Mouse (Mus musculus): ENCODE data around the gene Gbgt1. TPM values are rescaled to one million over a fixed set of nuclear protein-coding genes. Genes with fewer than 3 reads are reported as not detected.
"Not testable (repeated sequence)": the region's sequence is repeated elsewhere in the genome, so short reads cannot be mapped to it uniquely, and the experiment has no call there.

Gene Gbgt1
- polyA plus RNA-seq, 1 experiment from 2014 or later: 0.22 TPM

GRCm38 (mm10) chr2:28472011-28472410, 24.7 kb upstream of the Gbgt1 start:
- not testable (repeated sequence) for DNase-seq (ENCODE audit: low spot score); H3K27me3 ChIP-seq (replicated peaks; ENCODE audit: low read depth, poor library complexity, severe bottlenecking); H3K27ac ChIP-seq (replicated peaks); H3K9me3 ChIP-seq; H3K4me3 ChIP-seq
- Histone ChIP-seq H3K4me1 (peaks cover 15% of the 10 kb centered on the region), H3K36me3 (replicated peaks) (peaks cover 49% of the 10 kb centered on the region)
- WGBS: 90% methylated on average over 8 of the region's 8 CpGs

GRCm38 (mm10) chr2:28477993-28478392, 18.7 kb upstream of the Gbgt1 start:
- not testable (repeated sequence) for H3K4me1 ChIP-seq; H3K4me3 ChIP-seq; H3K9me3 ChIP-seq; H3K27ac ChIP-seq (replicated peaks); H3K36me3 ChIP-seq (replicated peaks); DNase-seq (ENCODE audit: low spot score); H3K27me3 ChIP-seq (replicated peaks; ENCODE audit: low read depth, poor library complexity, severe bottlenecking)
- 87% methylated on average over 5 of the region's 5 CpGs for WGBS

GRCm38 (mm10) chr2:28479208-28480204, 17.2 kb upstream of the Gbgt1 start:
- no peak for DNase-seq (ENCODE audit: low spot score)
- Histone ChIP-seq H3K27me3 (replicated peaks; ENCODE audit: low read depth, poor library complexity, severe bottlenecking) (no peaks in the 10 kb centered on the region), H3K36me3 (replicated peaks) (no peaks in the 10 kb centered on the region), H3K4me1 (no peaks in the 10 kb centered on the region), H3K9me3 (no peaks in the 10 kb centered on the region), H3K27ac (replicated peaks) (no peak overlapping the region), H3K4me3 (no peak overlapping the region)
- WGBS: 82% methylated on average over 20 of the region's 20 CpGs

GRCm38 (mm10) chr2:28483861-28484260, 12.8 kb upstream of the Gbgt1 start:
- Histone ChIP-seq H3K27me3 (replicated peaks; ENCODE audit: low read depth, poor library complexity, severe bottlenecking) (no peaks in the 10 kb centered on the region), H3K4me3 (no peak overlapping the region), H3K4me1 (no peaks in the 10 kb centered on the region), H3K36me3 (replicated peaks) (no peaks in the 10 kb centered on the region), H3K9me3 (no peaks in the 10 kb centered on the region), H3K27ac (replicated peaks) (no peak overlapping the region)
- no peak for DNase-seq (ENCODE audit: low spot score)
- WGBS: 67% methylated on average over 2 of the region's 2 CpGs

GRCm38 (mm10) chr2:28494521-28494920, 2.2 kb upstream of the Gbgt1 start:
- DNase-seq (ENCODE audit: low spot score): no peak
- no peak overlapping the region for H3K4me3 ChIP-seq
- 0 out of 2 replicates have a peak, but pooled peaks cover 3% of the 10 kb centered on the region for H3K9me3 ChIP-seq
- peaks cover 10% of the 10 kb centered on the region for H3K4me1 ChIP-seq
- H3K27me3 ChIP-seq (replicated peaks; ENCODE audit: low read depth, poor library complexity, severe bottlenecking): no peaks in the 10 kb centered on the region
- H3K36me3 ChIP-seq (replicated peaks): no peaks in the 10 kb centered on the region
- WGBS: 89% methylated on average over 2 of the region's 2 CpGs
- no peak overlapping the region for H3K27ac ChIP-seq (replicated peaks)

GRCm38 (mm10) chr2:28495207-28495756, 1.4 kb upstream of the Gbgt1 start:
- peaks cover 10% of the 10 kb centered on the region for H3K4me1 ChIP-seq
- DNase-seq (ENCODE audit: low spot score): no peak
- no peaks in the 10 kb centered on the region for H3K27me3 ChIP-seq (replicated peaks; ENCODE audit: low read depth, poor library complexity, severe bottlenecking)
- no peak overlapping the region for H3K4me3 ChIP-seq
- no peak overlapping the region for H3K27ac ChIP-seq (replicated peaks)
- WGBS: 83% methylated on average over 14 of the region's 14 CpGs
- no peaks in the 10 kb centered on the region for H3K36me3 ChIP-seq (replicated peaks)
- 0 out of 2 replicates have a peak, but pooled peaks cover 3% of the 10 kb centered on the region for H3K9me3 ChIP-seq

GRCm38 (mm10) chr2:28495801-28496595, 693 bp upstream of the Gbgt1 start:
- WGBS: 89% methylated on average over 16 of the region's 16 CpGs
- Histone ChIP-seq H3K27me3 (replicated peaks; ENCODE audit: low read depth, poor library complexity, severe bottlenecking) (no peaks in the 10 kb centered on the region), H3K4me1 (peaks cover 10% of the 10 kb centered on the region), H3K9me3 (0 out of 2 replicates have a peak, but pooled peaks cover 3% of the 10 kb centered on the region), H3K36me3 (replicated peaks) (no peaks in the 10 kb centered on the region), H3K27ac (replicated peaks) (no peak overlapping the region), H3K4me3 (no peak overlapping the region)
- DNase-seq (ENCODE audit: low spot score): no peak

GRCm38 (mm10) chr2:28497561-28497960, 870 bp downstream of the Gbgt1 start:
- H3K9me3 ChIP-seq: 0 out of 2 replicates have a peak, but pooled peaks cover 3% of the 10 kb centered on the region
- DNase-seq (ENCODE audit: low spot score): no peak
- no peak overlapping the region for H3K4me3 ChIP-seq
- no peak overlapping the region for H3K27ac ChIP-seq (replicated peaks)
- H3K4me1 ChIP-seq: peaks cover 10% of the 10 kb centered on the region
- WGBS: 82% methylated on average over 5 of the region's 5 CpGs
- H3K36me3 ChIP-seq (replicated peaks): no peaks in the 10 kb centered on the region
- H3K27me3 ChIP-seq (replicated peaks; ENCODE audit: low read depth, poor library complexity, severe bottlenecking): no peaks in the 10 kb centered on the region

GRCm38 (mm10) chr2:28498431-28498830, 1.7 kb downstream of the Gbgt1 start:
- Histone ChIP-seq H3K4me3 (no peak overlapping the region), H3K36me3 (replicated peaks) (no peaks in the 10 kb centered on the region), H3K27ac (replicated peaks) (no peak overlapping the region), H3K9me3 (0 out of 2 replicates have a peak, but pooled peaks cover 3% of the 10 kb centered on the region), H3K27me3 (replicated peaks; ENCODE audit: low read depth, poor library complexity, severe bottlenecking) (no peaks in the 10 kb centered on the region), H3K4me1 (peaks cover 10% of the 10 kb centered on the region)
- no peak for DNase-seq (ENCODE audit: low spot score)
- 85% methylated on average over 4 of the region's 4 CpGs for WGBS

- Histone ChIP-seq H3K36me3 (replicated peaks) (no peaks in the 10 kb centered on the region), H3K4me1 (no peaks in the 10 kb centered on the region), H3K4me3 (no peak overlapping the region), H3K27ac (replicated peaks) (no peak overlapping the region), H3K9me3 (no peaks in the 10 kb centered on the region), H3K27me3 (replicated peaks; ENCODE audit: low read depth, poor library complexity, severe bottlenecking) (no peaks in the 10 kb centered on the region)
- no peak for DNase-seq (ENCODE audit: low spot score)
- WGBS: 89% methylated on average over 10 of the region's 10 CpGs
Measured at GRCm38 (mm10) chr2:28502987-28503386, 6.3 kb downstream of the Gbgt1 start.

GRCm38 (mm10) chr2:28504676-28505075, 8.0 kb downstream of the Gbgt1 start:
- Histone ChIP-seq H3K27me3 (replicated peaks; ENCODE audit: low read depth, poor library complexity, severe bottlenecking) (no peaks in the 10 kb centered on the region), H3K9me3 (no peaks in the 10 kb centered on the region), H3K27ac (replicated peaks) (no peak overlapping the region), H3K4me3 (no peak overlapping the region), H3K36me3 (replicated peaks) (no peaks in the 10 kb centered on the region), H3K4me1 (no peaks in the 10 kb centered on the region)
- DNase-seq (ENCODE audit: low spot score): no peak
- WGBS: 90% methylated on average over 13 of the region's 13 CpGs

- H3K27ac ChIP-seq (replicated peaks): no peak within 1 kb of the TSS
- DNase-seq (ENCODE audit: low spot score): no peak
- H3K27me3 ChIP-seq (replicated peaks; ENCODE audit: low read depth, poor library complexity, severe bottlenecking): 0 out of 2 replicates have a peak, but pooled peaks cover 1% of the 10 kb centered on the region
- no peaks in the 10 kb centered on the region for H3K4me1 ChIP-seq
- no peaks in the 10 kb centered on the region for H3K36me3 ChIP-seq (replicated peaks)
- 77% methylated on average over 3 of the region's 3 CpGs for WGBS
- H3K9me3 ChIP-seq: no peaks in the 10 kb centered on the region
- no peak within 1 kb of the TSS for H3K4me3 ChIP-seq
Measured at GRCm38 (mm10) chr2:28505795-28506194, 9.1 kb downstream of the Gbgt1 start, which contains the start of gene Gm10134. Gene Gm10134, plus strand, starts transcription at chr2:28506095.
